Mouse (Mus musculus) heart, embryonic 11.5 days (tissue): Measurements from ENCODE around the gene Plekhg5. TPM values are rescaled to one million over a fixed set of nuclear protein-coding genes. Genes with fewer than 3 reads are reported as not detected.

ENCODE experiments used
- ATAC-seq: fragments of 200-750 bp; cut with Nextera tagmentation; replicated peaks from 2 replicates; pipeline ENCODE4 v1.8.0; 2017; ENCODE audit warnings: moderate library complexity; ENCODE audit not compliant: insufficient number of reproducible peaks, low FRiP score, low TSS enrichment
- H3K27ac ChIP-seq: fragments of 300-500 bp; sonication (generic); 2 replicates; pipeline ENCODE4 v1.5.1; 2014; ENCODE audit warnings: mild to moderate bottlenecking, low read depth, low read length
- H3K27me3 ChIP-seq: fragments of 300-500 bp; sonication (generic); 2 replicates; pipeline ENCODE4 v1.6.1; 2014; ENCODE audit warnings: mild to moderate bottlenecking, low read length, mixed read lengths; ENCODE audit not compliant: control insufficient read depth, insufficient read depth
- H3K36me3 ChIP-seq: fragments of 300-500 bp; sonication (generic); 2 replicates; pipeline ENCODE4 v1.6.1; 2014; ENCODE audit warnings: mild to moderate bottlenecking, low read length, moderate library complexity, mixed read lengths; ENCODE audit not compliant: control insufficient read depth, insufficient read depth
- H3K4me1 ChIP-seq: fragments of 300-500 bp; sonication (generic); 2 replicates; pipeline ENCODE4 v1.6.1; 2014; ENCODE audit warnings: low read length; ENCODE audit not compliant: control insufficient read depth, insufficient read depth
- H3K4me2 ChIP-seq: fragments of 300-500 bp; sonication (generic); 2 replicates; pipeline ENCODE4 v1.6.1; 2014; ENCODE audit warnings: mild to moderate bottlenecking, moderate library complexity
- H3K4me3 ChIP-seq: fragments of 300-500 bp; sonication (generic); 2 replicates; pipeline ENCODE4 v1.5.1; 2014; ENCODE audit warnings: low read depth, low read length
- H3K9ac ChIP-seq: fragments of 300-500 bp; sonication (generic); 2 replicates; pipeline ENCODE4 v1.6.1; 2014; ENCODE audit warnings: mild to moderate bottlenecking, low read depth, low read length, moderate library complexity
- H3K9me3 ChIP-seq: fragments of 300-500 bp; sonication (generic); replicated peaks from 2 replicates; pipeline ENCODE4 v1.6.1; 2016; ENCODE audit warnings: low read length; ENCODE audit not compliant: control insufficient read depth
- WGBS: fragments of 180-500 bp; shearing (Covaris S2); extraction: QIAGEN DNeasy Blood & Tissue Kit; methylation state at CpG from one replicate; pipeline ENCODE4 v1.1.7; 2014; ENCODE audit not compliant: insufficient replicate concordance; 5-methylcytosine and 5-hydroxymethylcytosine counted together
- polyA plus RNA-seq: library from polyadenylated mRNA; unstranded; fragments of >200 nt; fragmentation: Nextera tagmentation; extraction: Ambion mirVana; gene quantifications from 2 replicates; pipeline ENCODE4 v1.2.1, GENCODE M21; 2014

Plekhg5 gene
- polyA plus RNA-seq, 1 experiment from 2014 or later, result 7.0 TPM

- H3K4me3 ChIP-seq, result no peak overlapping the region
- H3K9me3 ChIP-seq, result no peaks in the 10 kb centered on the region
- H3K4me1 ChIP-seq, result peaks cover 32% of the 10 kb centered on the region
- H3K36me3 ChIP-seq, result no peaks in the 10 kb centered on the region
- H3K4me2 ChIP-seq, result no peak overlapping the region
- ATAC-seq, result no peak
- no peak overlapping the region for H3K27ac ChIP-seq
- WGBS, result 37% methylated on average over 13 of the region's 13 CpGs
- peaks cover 100% of the 10 kb centered on the region for H3K27me3 ChIP-seq
- H3K9ac ChIP-seq, result no peak overlapping the region
Observed at GRCm38 (mm10) chr4:152129395-152129930, 57.2 kb downstream of the Plekhg5 start.

- under 1% methylated on average over 73 of the region's 85 CpGs for WGBS
- ATAC-seq, result no peak
- peaks cover 22% of the 10 kb centered on the region for H3K4me1 ChIP-seq
- H3K27ac ChIP-seq, result no peak overlapping the region
- H3K36me3 ChIP-seq, result no peaks in the 10 kb centered on the region
- H3K27me3 ChIP-seq, result peaks cover 87% of the 10 kb centered on the region
- no peak overlapping the region for H3K9ac ChIP-seq
- H3K4me2 ChIP-seq, result peak overlapping the region; percentile 58
- H3K4me3 ChIP-seq, result peak overlapping the region; percentile 38
- H3K9me3 ChIP-seq, result no peaks in the 10 kb centered on the region
Observed at GRCm38 (mm10) chr4:152130771-152131653, 58.7 kb downstream of the Plekhg5 start.

GRCm38 (mm10) chr4:152131809-152132771, 59.8 kb downstream of the Plekhg5 start:
- WGBS, result 6% methylated on average over 50 of the region's 50 CpGs
- Histone ChIP-seq H3K9me3 (no peaks in the 10 kb centered on the region), H3K4me1 (peaks cover 15% of the 10 kb centered on the region), H3K4me2 (peak overlapping the region; percentile 58), H3K27me3 (peaks cover 82% of the 10 kb centered on the region), H3K27ac (no peak overlapping the region), H3K9ac (no peak overlapping the region), H3K4me3 (peak overlapping the region; percentile 38), H3K36me3 (no peaks in the 10 kb centered on the region)
- no peak for ATAC-seq

GRCm38 (mm10) chr4:152132772-152133169, 60.5 kb downstream of the Plekhg5 start:
- WGBS, result 30% methylated on average over 10 of the region's 10 CpGs
- Histone ChIP-seq H3K4me2 (no peak overlapping the region), H3K9ac (no peak overlapping the region), H3K36me3 (no peaks in the 10 kb centered on the region), H3K27me3 (peaks cover 77% of the 10 kb centered on the region), H3K4me3 (no peak overlapping the region), H3K9me3 (no peaks in the 10 kb centered on the region), H3K4me1 (peaks cover 15% of the 10 kb centered on the region), H3K27ac (no peak overlapping the region)
- no peak for ATAC-seq

GRCm38 (mm10) chr4:152133213-152133612, 60.9 kb downstream of the Plekhg5 start:
- H3K4me2 ChIP-seq, result no peak overlapping the region
- no peak overlapping the region for H3K4me3 ChIP-seq
- peaks cover 16% of the 10 kb centered on the region for H3K4me1 ChIP-seq
- no peak for ATAC-seq
- H3K27me3 ChIP-seq, result peaks cover 75% of the 10 kb centered on the region
- no peak overlapping the region for H3K9ac ChIP-seq
- WGBS, result 47% methylated on average over 5 of the region's 5 CpGs
- no peak overlapping the region for H3K27ac ChIP-seq
- no peaks in the 10 kb centered on the region for H3K36me3 ChIP-seq
- no peaks in the 10 kb centered on the region for H3K9me3 ChIP-seq

GRCm38 (mm10) chr4:152134507-152134906, 62.2 kb downstream of the Plekhg5 start:
- no peaks in the 10 kb centered on the region for H3K36me3 ChIP-seq
- no peaks in the 10 kb centered on the region for H3K9me3 ChIP-seq
- H3K27me3 ChIP-seq, result peaks cover 64% of the 10 kb centered on the region
- peaks cover 23% of the 10 kb centered on the region for H3K4me1 ChIP-seq
- H3K4me2 ChIP-seq, result no peak overlapping the region
- H3K9ac ChIP-seq, result no peak overlapping the region
- H3K27ac ChIP-seq, result no peak overlapping the region
- H3K4me3 ChIP-seq, result no peak overlapping the region
- no peak for ATAC-seq

GRCm38 (mm10) chr4:152135363-152135762, 63.1 kb downstream of the Plekhg5 start:
- WGBS, result 80% methylated on average over 12 of the region's 12 CpGs
- H3K27me3 ChIP-seq, result peaks cover 59% of the 10 kb centered on the region
- H3K9me3 ChIP-seq, result no peaks in the 10 kb centered on the region
- no peak overlapping the region for H3K9ac ChIP-seq
- H3K27ac ChIP-seq, result no peak overlapping the region
- no peaks in the 10 kb centered on the region for H3K36me3 ChIP-seq
- no peak overlapping the region for H3K4me2 ChIP-seq
- H3K4me3 ChIP-seq, result no peak overlapping the region
- H3K4me1 ChIP-seq, result peaks cover 22% of the 10 kb centered on the region
- no peak for ATAC-seq

GRCm38 (mm10) chr4:152136112-152136875, 64.0 kb downstream of the Plekhg5 start:
- WGBS, result 34% methylated on average over 6 of the region's 6 CpGs
- Histone ChIP-seq H3K4me2 (no peak overlapping the region), H3K27ac (no peak overlapping the region), H3K9me3 (no peaks in the 10 kb centered on the region), H3K36me3 (no peaks in the 10 kb centered on the region), H3K27me3 (peaks cover 53% of the 10 kb centered on the region), H3K4me3 (no peak overlapping the region), H3K4me1 (peaks cover 14% of the 10 kb centered on the region), H3K9ac (no peak overlapping the region)
- no peak for ATAC-seq
